Mouse (Mus musculus): ENCODE data around the gene Pkd1l3. TPM values are rescaled to one million over a fixed set of nuclear protein-coding genes. Genes with fewer than 3 reads are reported as not detected.

Gene Pkd1l3
- total RNA-seq (2021), result 1 to 10 TPM; 2.3 to 2.8 TPM
- long read RNA-seq, experiment 1, partial matches to known transcripts, result 0 of 6 reads
- long read RNA-seq, experiment 1, other reads (novel, unspliced or antisense), result 6 of 6 reads
- long read RNA-seq, experiment 2, partial matches to known transcripts, result 1 of 5 reads
- long read RNA-seq, experiment 2, other reads (novel, unspliced or antisense), result 4 of 5 reads

- no peak for DNase-seq (ENCODE audit: low spot score in 2 of 2)
- peak within 1 kb of the TSS; percentile 69 for H3K27ac ChIP-seq
- TF ChIP-seq CTCF (conservative IDR thresholded peaks at IDR 0.05), result peak; percentile 71
- H3K4me3 ChIP-seq, result peak within 1 kb of the TSS; percentile 49
These were observed at the start of gene Pkd1l3 for GRCm38 (mm10) chr8:109614243-109615210. Pkd1l3 (plus strand) TSS chr8:109614517.

- Histone ChIP-seq H3K4me3 (peak overlapping the region; percentile 71), H3K27ac (peak overlapping the region; percentile 95)
- DNase-seq (ENCODE audit: low spot score in 2 of 2), result no peak
- TF ChIP-seq CTCF (conservative IDR thresholded peaks at IDR 0.05), result no peak
These were observed 49.6 kb upstream of the Pkd1l3 start for GRCm38 (mm10) chr8:109564766-109565165.

DNA sequence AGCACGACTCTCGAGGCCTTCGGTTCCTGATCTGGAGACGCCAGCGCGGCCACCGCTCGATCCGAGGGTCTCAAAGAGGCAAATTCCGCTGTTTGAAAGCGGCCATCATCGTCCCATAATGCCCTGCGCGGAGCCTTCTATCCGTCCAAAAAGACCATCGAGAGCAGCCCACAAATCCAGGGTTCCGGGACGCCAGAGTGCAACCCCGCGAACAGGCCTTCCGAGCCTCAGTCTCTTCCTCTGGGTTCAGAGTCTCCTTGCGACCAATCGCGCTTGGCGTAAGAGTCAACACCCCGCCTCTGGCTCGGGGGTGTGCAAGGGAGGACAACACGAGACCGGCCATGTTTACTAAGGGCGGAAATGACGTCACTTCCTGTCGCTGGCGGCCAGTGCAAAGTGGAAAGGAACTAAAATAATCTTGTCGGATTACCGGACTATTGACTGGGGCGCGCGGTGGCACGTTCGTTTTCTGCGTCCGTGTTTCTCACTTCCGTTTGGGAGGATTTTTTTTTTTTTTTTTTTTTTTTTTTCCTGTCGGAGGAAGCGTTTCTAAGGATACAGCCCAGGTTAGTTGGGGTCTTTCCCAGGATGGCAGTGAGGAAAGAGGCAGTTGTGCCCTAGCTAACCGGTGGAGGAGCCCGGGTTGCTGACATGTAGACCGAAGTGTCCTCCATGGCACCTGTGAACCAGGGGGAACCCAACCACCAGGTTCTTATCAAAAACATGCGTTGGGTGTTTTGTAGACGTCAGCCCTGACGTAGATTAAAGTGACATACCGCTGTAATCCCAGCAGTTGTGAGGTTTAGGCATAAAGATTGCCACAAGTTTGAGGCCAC, 48.6 kb upstream of the Pkd1l3 start, which contains the start of the genes Dhx38 and Txnl4b:
Dhx38 (minus strand) TSS at position 364 of the 836 bp plus-strand sequence.
Txnl4b (plus strand) TSS at position 395 of the 836 bp plus-strand sequence.
- H3K27ac ChIP-seq, result peak within 1 kb of the TSS; percentile 95
- TF ChIP-seq CTCF (conservative IDR thresholded peaks at IDR 0.05), result no peak
- H3K4me3 ChIP-seq, result peak within 1 kb of the TSS; percentile 71
- DNase-seq (ENCODE audit: low spot score in 2 of 2), result peak; percentile 98 to 99

DNA sequence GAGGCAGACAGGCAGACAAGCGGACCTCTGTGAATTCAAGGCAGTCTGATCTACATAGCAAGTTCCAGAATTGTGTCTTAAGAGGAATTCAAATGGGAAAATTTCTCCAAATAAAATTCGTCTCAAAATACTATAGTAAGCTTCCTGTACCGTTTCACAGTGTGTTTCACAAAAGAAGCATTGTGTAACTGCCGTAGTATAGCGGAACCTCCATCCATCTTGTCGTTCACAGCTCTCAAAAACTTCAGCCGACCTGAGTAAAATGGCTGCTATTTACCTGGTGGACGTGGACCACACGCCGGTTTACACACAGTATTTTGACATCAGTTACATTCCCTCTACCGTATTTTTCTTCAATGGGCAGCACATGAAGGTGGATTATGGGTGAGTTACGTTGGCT, 43.2 kb upstream of the Pkd1l3 start:
- Histone ChIP-seq H3K4me3 (no peak overlapping the region), H3K27ac (no peak overlapping the region)
- TF ChIP-seq CTCF (conservative IDR thresholded peaks at IDR 0.05), result no peak
- no peak for DNase-seq (ENCODE audit: low spot score in 2 of 2)

DNA sequence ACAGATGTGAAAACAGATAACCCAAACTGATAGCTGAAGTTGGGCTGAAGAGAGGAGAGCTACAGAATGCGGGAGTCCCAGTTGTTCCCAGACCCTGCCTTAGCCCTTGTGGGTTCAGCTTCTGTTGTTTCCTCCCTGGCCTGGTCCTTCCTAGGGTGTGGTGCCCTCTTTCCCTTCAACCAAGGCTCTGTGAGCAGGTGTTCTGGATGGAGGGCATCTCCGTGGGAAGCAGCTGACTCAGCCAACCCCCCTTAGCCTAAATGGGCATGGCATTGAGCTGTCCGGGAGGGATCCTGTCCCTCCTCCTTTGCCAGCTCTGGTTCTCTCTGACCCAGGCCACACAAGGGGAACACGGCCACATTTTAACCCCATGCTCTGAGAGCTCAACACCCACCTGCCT, 38.0 kb upstream of the Pkd1l3 start:
- Histone ChIP-seq H3K4me3 (no peak overlapping the region), H3K27ac (no peak overlapping the region)
- DNase-seq (ENCODE audit: low spot score in 2 of 2), result no peak
- no peak for TF ChIP-seq CTCF (conservative IDR thresholded peaks at IDR 0.05)

DNA sequence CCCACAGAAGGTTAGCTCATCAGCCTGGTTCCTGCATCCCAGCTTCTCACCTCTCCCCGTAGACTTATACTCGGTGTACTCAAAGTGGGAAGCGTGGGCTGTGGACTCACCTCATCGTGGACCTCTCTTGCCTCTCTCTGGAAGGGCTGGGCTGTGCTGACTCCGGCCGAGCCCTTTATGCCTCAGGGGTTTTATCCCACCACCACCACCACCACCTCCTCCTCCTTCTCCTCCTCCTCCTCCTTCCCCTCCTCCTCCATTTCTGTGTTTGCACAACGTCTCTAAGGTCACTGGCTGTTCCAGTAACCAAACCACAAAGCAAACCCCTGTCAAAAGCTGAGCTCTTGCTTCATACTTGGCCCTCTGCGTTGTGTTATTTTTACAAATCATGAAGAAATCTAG, 35.4 kb upstream of the Pkd1l3 start, which contains the start of gene Hp:
Hp (minus strand) TSS at position 273 of the 402 bp plus-strand sequence.
- no peak within 1 kb of the TSS for H3K4me3 ChIP-seq
- DNase-seq (ENCODE audit: low spot score in 2 of 2), result no peak
- H3K27ac ChIP-seq, result no peak within 1 kb of the TSS
- TF ChIP-seq CTCF (conservative IDR thresholded peaks at IDR 0.05), result no peak

GRCm38 (mm10) chr8:109584293-109584692, 30.0 kb upstream of the Pkd1l3 start:
- Histone ChIP-seq H3K4me3 (no peak overlapping the region), H3K27ac (no peak overlapping the region)
- no peak for TF ChIP-seq CTCF (conservative IDR thresholded peaks at IDR 0.05)
- no peak for DNase-seq (ENCODE audit: low spot score in 2 of 2)

- no peak for DNase-seq (ENCODE audit: low spot score in 2 of 2)
- Histone ChIP-seq H3K4me3 (no peak overlapping the region), H3K27ac (no peak overlapping the region)
- TF ChIP-seq CTCF (conservative IDR thresholded peaks at IDR 0.05), result no peak
These were observed 29.5 kb upstream of the Pkd1l3 start for GRCm38 (mm10) chr8:109584830-109585229.

GRCm38 (mm10) chr8:109585652-109586051, 28.7 kb upstream of the Pkd1l3 start:
- no peak overlapping the region for H3K4me3 ChIP-seq
- H3K27ac ChIP-seq, result no peak overlapping the region
- no peak for DNase-seq (ENCODE audit: low spot score in 2 of 2)
- no peak for TF ChIP-seq CTCF (conservative IDR thresholded peaks at IDR 0.05)

DNA sequence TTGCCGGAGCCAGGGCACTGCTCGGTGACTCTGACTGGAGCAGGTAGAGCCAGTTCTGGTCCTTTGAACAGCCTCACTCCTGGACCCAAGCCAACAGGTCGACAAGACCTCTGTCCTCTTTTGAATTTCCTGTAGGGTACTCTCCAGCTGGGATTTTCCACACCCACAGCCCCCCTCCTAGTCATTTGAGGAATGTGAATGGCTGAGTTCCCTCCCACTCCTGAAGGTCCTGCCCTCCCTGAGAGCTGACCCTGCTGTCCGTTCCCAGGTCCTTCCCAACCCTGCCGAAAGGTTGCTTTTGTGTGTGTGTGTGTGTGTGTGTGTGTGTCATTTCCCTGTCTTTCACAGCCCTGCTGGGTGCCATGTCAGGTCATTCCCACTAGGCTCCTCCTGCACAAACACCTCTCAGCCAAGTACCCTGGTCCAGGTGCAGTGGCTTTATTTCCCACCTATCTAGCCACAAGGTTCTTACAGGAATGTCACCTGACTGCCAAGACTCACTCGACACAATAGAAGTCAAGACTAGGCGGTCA, 27.3 kb upstream of the Pkd1l3 start:
- no peak overlapping the region for H3K4me3 ChIP-seq
- TF ChIP-seq CTCF (conservative IDR thresholded peaks at IDR 0.05), result no peak
- no peak for DNase-seq (ENCODE audit: low spot score in 2 of 2)
- H3K27ac ChIP-seq, result no peak overlapping the region

GRCm38 (mm10) chr8:109590901-109591300, 23.4 kb upstream of the Pkd1l3 start:
- no peak for DNase-seq (ENCODE audit: low spot score in 2 of 2)
- Histone ChIP-seq H3K4me3 (no peak overlapping the region), H3K27ac (no peak overlapping the region)
- TF ChIP-seq CTCF (conservative IDR thresholded peaks at IDR 0.05), result no peak

- no peak for TF ChIP-seq CTCF (conservative IDR thresholded peaks at IDR 0.05)
- Histone ChIP-seq H3K27ac (no peak overlapping the region), H3K4me3 (no peak overlapping the region)
- DNase-seq (ENCODE audit: low spot score in 2 of 2), result no peak
These were observed 22.9 kb upstream of the Pkd1l3 start for GRCm38 (mm10) chr8:109591367-109591766.

All from layer of hippocampus, adult 2 months (tissue).